Mouse (Mus musculus): ENCODE results near the gene Cela3b. TPM values are rescaled to one million over a fixed set of nuclear protein-coding genes. Genes with fewer than 3 reads are reported as not detected.
"Not testable (repeated sequence)": the region's sequence is repeated elsewhere in the genome, so short reads cannot be mapped to it uniquely, and the experiment has no call there.

The Cela3b gene
- total RNA-seq, 1 experiment from 2014 or later: not detected

DNA sequence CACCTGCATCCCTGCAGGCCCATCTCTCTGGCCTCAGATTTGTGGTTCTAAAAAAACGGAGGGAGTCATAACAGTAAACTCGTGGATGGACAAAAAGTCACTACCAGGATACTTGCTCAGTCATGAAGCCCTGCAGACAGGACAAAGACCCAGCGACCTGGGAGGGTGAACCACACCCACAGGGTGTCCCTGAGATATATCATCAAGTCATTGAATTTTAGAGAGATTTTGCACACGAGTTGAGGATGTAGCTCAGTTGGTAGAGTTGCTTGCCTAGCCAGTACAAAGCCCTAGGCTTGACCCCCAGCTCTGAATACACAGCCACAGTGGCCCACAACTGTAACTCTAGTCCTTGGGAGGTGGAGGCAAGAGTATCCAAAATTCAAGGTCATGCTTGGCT is 30.9 kb upstream of the Cela3b start:
- no peak for DNase-seq

DNA sequence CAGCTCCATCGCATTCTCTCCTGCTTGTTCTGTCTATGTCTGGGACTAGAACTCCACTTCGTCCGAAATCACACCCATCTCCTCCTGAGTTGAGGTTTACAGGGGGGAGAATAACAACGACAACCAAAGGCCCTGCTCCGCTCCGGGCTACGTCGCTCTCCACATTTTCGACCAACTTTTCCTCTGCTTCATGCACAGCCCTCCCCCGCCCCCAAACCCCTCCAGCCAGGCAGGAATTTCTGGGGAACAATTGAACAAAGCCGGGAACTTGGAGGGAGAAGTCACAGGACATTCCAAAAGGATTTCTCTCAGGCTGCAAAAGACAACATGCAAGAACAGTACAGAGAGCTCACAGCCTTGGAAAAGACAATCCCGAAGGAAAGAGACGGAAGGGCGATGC is 30.3 kb upstream of the Cela3b start:
- no peak for DNase-seq

DNA sequence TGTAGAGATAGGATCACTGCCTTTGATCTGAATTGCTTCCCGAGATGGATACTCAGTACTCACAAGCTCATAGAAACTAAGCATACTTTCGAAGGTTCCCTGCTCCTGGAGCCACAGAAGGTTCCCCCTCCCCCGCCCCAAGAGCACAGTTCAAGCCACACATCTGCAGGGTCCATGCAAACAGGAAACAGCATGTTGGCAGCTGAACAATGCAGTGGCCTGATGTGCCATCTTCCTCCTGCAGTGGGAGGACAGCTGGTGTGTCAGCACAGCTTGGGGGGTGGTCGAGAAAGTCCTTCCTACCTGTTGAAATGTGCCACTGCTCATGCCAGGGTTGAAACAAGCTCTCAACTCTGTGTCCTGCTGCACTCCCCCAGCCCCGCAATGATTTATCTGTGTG is 28.5 kb upstream of the Cela3b start:
- DNase-seq: no peak

DNA sequence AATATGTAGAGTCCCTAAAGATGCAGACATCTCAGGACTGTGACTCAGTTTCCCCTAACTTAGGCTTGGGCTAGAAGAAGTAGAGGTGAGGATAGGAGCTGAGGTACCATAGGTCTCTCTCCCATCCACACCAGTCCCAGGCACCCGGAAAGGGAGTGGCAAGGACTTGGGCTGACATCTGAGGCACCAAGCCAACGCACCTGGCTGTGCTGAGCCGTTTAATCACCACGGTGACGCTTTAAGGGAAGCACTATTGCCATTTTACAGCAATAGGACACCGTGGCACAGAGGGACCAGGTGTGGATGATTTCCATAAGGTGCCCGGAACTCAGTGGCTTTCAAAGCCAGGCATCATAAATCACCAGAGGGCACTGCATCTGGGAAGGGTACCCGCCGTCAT is 28.0 kb upstream of the Cela3b start:
- DNase-seq: no peak

DNA sequence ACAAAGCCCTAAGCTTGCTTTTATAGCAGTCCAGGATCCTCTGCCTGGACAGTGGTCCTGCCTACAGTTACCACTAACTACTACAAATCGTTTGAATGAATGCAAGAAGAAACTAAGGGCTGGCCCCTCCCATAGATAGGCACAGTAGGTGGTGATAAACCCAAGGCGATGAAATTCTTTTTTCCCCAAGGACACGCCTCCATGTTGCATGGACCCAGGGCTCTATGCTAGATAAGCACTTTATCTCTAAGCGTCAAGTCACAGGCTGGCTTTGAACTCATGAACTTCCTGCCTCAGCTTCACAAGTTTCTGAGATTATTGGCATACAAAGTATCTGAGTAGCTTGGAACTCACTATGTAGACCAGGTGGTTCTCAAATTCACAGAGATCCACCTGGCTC is 27.0 kb upstream of the Cela3b start:
- DNase-seq: no peak

DNA sequence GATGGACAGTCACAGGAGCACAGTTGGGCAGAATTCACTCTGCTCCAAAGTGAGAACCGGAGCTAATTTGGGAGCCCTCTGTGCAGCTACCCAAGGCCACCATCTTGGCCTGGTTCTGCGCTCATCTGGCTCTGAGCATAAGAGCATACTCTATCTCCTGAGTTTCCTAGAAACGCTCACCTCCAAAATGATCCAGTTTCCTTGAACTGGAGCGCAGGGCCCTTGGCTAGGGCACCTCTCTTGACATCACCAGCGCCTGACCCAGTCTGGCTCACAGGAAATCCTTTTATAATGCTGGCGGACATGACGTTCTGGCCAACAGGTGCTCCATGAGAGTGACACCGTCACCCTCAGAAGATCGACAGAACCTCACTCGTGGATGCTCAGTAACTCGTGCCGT is 26.2 kb upstream of the Cela3b start:
- no peak for DNase-seq

DNA sequence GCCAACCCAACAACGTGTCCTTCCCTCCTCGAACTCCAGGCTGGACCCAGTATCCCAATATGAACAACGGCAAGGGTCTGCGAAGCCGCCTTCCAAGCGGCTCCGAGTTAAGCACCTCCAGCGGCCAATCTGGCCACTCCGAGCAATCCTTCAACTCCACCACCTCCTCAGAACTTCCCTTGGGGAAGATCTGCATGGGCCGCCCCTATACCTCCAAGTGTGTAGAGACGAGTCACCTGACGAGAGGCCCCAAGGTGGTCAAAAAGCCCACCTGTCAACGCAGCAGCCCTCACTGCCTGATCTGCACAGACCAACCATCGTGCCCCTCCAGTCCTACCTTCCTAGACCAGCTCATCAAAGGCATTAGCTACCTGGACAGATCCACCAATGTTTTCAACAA is 24.2 kb upstream of the Cela3b start:
- DNase-seq: no peak

DNA sequence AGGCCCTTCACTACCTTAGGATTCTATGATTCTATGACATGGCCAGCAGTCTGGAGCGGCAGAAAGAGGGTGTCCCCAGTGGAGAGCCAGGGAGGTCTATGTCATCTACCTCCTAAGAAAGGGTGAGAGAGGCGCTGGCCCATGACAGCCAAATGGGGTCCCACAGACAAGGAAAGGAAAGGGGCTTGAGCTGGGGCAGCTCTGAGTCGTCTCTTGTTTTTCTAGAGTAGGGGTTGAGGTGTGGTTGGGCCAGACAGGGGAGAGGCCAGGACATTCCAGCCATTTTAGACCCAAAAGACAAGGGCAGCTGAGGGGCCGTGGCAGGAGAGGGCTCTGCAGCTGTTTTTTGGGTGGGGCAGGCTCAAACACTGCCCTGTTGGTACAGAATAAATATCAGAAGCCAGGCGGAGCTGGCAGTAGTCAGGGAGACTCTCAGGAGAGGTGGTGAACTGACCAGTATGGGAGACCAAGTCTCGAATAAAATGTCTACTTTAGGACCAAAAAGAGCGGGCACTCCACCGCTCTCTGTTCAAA is 23.0 kb upstream of the Cela3b start, which contains the start of gene 1700013G24Rik:
Gene 1700013G24Rik (plus strand): TSS at position 51 of the 534 bp plus-strand sequence.
- no peak for DNase-seq

DNA sequence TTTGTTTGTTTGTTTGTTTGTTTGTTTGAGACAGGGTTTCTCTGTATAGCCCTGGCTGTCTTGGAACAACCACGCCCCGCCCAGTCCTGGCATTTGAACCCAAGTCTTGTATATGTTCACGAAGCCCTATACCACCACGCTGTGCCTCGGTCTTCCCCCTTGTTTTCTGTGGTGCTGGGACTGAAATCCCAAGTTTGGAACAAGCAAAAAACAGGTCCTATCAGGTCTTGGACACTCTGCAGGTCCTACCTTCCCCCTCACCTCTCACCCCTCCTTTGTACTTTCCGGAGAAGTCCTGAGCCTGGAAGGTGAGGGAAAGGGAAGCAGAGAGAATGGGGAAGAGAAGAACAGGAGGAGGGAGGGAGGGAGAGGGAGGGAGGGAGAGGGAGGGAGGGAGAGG is 21.9 kb upstream of the Cela3b start:
- no peak for DNase-seq

DNA sequence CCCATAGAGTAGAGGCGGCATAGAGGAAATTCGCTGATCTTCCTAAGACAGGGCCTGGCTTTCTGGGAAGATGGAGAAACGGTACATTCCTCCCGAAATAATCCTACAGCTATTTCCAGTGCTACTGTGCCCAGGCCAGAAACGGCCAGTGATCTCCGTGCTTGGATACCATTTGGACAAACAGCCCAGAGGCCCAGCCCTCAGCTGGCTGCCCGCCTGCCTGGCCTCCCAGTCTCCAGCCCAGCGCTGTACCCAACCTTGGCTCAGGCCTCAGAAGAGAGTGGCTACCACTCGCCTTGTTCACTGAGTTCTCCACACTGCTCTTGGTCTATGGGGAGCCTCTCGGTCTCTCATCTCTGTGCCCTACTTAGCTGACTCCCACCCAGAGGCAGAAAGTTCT is 19.4 kb upstream of the Cela3b start:
- peak; percentile 31 for DNase-seq

DNA sequence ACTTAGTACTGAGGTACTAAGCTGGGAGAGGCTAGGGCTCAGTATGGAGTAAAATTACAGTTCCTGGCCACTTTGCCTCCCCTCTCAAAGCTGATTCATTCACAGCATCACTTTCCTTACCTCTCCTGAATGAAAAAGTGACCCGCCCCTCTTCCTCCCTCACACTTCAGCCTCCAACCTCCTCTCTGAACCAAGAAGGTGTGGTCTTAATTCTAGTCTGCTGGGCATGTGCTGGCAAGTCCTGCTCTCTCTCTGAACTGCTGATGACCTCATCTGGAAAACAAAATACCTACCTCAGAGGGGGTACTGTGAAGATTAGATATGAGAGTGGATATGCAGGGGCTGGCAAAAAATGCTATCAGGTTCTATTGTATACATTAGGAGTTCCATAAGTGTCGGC is 18.8 kb upstream of the Cela3b start:
- DNase-seq: no peak

DNA sequence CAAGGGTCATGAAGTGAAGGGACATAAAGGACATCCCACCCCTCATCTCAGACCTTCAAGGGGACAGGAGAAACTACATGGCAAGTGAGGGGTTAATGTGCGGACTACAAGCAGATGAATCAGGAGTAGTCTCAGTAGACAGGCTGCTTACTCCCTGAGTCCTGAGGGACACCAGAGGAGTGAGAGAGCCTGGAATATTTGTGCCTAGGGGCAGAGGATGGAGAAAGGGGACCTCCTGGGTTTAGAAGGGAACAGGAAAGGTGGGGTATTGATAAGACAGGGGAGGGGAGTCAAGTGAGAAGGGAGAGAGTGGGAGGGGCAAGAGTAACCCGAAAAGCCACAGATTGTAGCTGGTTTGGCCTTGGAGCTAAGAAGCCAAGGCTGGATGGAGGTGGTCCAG is 18.3 kb upstream of the Cela3b start:
- no peak for DNase-seq

DNA sequence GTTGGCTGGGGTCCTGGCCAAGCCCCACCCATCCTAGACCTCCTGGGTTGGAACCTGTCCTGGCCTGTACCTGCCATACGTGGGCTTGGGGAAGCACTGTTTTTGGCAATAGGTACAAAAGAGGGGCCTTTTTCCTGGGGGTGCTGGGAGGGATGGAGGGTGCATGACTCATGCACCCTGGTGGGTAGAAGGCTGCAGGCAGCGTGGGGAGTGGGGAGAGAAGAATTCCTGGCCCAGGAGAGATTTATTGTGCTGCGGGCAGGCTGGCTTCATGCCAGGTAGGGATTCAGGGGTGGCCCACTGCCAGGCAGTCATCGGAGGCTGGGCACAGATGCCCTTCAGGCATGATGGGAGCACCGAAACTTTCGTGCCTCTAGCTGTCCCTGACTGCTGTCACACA is 17.9 kb upstream of the Cela3b start:
- DNase-seq: peak; percentile 85

DNA sequence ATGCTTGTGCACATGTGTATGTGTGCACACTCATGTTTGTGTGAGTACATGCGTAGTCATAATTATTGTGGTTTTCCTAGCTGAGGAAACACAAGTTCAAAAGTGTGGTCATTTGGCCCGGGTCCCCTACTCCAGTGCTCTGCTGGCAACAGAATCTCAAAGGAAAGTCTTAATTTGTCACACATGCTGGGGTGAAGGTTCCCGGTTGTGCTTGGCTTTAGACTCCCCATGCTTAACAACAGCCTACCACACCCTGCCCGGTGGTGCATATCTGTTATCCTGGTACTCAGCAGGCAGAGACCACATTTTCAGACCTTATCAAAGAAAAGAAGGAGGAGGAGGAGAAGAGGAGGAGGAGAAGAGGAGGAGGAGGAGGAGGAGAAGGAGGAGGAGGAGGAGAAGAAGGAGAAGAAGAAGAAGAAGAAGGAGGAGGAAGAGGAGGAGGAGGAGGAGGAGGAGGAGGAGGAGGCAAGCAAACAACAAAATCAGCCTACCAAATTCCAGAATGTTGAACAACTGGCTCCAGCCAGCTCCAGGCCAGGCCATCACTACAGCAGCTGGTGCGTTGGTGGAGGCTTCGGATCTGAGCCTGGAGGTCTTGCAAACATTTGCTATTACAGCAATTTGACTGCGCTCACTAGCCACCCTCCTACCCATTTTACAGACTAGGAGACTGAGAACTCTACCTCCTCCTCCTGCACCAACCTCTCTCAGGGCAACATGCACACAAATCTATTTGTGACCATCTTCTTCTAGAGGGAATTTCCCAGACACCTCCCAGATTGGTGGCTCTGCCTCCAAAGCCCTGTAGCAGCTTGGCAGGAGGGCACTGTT is 17.2 kb upstream of the Cela3b start:
- no peak for DNase-seq

DNA sequence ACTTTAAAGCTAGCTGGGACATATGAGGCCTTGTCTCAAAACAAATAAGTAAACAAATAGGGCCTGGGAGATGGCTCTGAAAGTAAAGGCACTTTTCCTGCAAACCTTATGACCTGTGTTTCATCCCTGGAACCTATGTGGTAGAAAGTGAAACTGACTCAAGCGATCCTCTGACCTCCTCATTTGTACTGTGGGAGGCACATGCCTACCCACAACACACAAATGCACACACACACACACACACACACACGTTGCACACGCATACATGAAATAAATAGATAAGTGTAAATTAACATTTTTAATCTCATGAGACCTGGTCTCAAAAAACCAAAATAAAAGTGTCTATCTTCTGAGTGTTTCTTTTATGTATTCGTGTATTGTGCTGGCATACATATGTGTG is 15.5 kb upstream of the Cela3b start:
- no peak for DNase-seq

DNA sequence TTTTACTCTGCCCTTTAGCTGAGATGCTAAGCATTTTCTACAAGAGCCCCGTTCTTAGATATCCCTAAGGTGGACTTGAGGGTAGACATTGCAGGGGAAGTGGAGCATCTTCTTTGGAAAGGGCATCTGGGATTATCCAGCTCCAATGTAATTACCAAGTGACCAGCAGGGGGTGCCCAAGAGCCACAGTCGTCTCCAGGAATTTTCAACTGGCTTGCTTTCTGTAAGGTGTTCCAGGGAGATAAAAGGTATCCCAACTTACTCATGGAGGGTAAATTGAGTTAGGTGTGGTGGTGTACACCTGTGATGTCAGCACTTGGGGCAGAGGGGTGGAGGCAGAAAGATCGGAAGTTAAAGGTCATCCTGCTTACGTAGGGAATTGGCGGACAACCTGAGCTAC is 13.3 kb upstream of the Cela3b start:
- peak; percentile 86 for DNase-seq

DNA sequence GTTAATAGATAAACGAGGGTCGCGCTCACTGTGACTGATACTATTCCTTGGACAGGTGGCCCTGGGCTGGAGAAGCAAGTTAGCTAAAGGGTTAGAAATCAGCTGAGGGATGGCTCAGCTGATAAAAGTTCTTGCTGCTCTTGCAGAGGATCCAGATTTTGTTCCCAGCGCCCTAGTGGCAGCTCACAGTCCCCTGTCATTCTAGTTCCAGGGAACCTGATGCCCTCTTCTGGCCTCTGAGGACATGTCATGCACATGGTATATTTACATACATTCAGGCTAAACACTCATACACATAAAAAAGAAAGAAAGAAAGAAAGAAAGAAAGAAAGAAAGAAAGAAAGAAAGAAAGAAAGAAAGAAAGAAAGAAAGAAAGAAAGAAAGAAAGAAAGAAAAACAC is 11.0 kb upstream of the Cela3b start:
- DNase-seq: no peak

DNA sequence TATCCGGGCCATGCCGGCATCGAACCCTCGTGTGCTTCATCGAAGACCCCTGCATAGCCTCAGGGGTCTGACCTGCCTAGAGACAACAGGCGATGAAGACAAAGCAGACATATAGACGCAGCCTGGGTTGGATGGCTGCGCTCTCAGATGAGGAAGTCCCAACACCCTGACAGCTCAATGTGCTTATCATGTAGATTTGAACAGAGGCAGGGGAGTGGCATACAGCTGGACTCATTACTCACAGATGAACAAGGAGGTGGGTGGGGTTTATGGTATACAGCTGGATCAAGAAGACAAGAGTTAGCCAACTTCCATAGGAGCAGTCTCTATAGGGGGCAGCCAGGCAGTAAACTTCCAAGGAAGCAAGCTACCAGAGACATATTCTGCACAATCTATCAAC is 8.5 kb upstream of the Cela3b start:
- no peak for DNase-seq

DNA sequence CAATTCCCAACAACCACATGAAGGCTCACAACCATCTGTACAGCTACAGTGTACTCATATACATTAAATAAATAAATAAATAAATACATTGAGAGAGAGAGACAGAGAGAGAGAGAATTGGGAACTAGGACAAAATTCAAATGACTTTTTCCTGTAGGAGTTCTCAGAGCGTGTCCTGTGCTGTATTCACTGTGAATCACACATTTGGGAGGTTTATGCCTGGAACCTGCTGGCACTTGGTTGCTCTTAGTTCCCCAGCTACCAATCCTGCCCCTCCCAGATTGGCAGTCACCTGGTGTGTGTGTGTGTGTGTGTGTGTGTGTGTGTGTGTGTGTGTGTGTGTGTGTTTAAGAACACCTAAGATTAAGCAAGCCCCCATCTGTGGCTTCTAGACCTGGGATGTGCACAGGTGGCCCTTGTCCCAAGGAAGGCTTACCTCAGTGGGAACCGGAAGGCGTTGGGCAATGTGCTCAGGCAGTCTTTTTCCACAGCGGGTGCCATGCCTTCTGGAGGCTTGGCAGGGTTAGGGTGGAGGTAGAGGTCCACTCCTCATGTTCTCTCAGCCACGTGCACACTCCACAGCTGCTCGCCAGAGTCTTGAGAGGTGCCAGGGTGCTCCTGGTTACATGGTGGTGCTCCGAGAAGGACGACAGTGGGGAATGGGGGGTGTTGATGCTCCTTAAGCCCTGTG is 6.8 kb upstream of the Cela3b start:
- DNase-seq: no peak

DNA sequence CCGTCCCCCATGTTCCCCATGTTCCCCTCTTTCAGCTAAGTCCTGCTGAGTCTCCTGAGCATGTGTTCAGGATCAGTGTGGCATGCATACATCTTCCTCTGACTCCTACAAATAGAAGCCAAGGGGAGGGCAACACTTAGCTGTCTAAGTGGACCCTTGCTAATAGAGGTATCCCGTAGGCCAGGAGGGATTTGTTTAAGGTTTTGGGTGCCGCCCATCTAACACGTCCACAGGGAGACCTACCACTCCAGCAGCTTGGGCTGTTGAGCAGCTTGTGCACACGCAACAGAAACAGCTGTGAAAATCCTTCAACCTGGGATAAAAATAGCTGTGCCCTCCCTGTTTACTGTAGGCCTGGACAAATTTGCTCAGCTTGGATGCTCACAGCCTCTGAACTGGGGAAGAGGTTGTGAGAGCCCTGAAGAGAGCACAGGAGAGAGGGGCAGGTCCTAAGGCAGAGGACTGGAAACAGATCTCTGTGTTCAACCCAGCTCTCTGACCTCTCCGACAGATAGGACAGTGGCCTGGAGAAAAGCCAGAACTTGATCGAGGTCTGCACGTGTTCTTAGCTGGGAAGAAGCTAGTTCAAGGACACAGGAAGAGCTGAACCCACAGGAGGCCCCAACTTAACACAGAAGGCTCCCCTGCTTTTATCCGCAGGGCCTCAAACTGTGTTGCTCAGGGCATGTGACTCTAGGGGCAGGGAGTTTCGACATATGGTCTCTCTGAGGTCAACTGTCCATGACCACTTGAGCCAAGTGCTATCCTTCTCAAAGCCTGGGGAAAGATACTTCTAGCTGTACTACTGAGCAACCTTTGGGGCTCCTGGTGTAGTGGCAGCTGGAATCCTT is 2.6 kb upstream of the Cela3b start:
- not testable (repeated sequence) for DNase-seq

DNA sequence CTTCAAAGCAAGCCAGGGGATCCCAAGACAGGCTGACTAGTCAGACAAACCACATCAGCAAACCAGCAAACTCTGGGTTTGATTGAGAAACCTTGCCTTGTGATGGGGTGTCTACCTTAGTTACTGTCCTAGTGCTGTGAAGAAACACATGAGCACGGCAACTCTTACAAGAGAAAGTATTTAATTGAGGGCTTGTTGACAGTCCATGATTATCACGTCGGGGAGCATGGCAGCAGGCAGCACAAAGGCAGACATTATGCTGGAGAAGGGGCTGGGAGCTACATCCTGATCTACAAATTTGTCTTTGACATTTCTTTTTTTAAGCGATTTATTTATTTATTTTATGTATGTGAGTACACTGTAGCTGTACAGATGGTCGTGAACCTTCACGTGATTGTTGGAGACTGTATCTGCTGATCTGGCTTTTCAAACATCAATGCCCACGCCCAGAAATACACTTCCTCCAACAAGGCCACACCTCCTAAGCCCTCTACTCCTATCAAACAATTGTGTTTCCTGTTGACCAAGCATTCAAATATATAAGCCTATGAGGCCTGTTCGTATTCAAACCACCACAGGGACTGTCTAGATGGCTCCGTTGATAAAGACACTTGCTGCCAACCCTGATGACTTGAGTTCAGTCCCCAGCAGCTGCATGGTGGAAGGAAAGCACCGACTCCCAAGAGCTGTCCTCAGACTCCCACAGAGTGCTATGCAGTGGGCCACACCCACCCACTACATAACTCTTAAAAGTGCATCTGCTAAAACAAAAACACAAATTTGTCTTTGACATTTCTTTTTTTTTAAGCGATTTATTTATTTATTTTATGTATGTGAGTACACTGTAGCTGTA is 12.4 kb downstream of the Cela3b start:
- no peak for DNase-seq

DNA sequence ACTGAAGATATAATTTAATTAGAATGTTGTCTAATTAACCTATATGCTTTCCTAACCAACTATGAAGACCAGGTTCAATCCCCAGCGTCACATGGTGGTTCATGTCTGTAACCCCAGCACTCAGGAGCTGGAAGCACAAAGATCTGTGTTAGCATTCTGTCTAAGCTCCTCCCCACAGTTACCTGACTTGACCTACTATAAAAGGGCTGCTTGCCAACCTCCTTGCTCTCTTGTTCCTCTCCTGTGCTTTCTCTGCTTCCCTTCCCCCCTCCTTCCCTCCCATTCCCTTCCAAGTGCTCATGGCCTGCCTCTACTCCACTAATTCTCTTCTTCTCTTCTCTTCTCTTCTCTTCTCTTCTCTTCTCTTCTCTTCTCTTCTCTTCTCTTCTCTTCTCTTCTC is 15.4 kb downstream of the Cela3b start:
- DNase-seq: no peak
